Mouse (Mus musculus): ENCODE data around the gene Ikbke. TPM values are rescaled to one million over a fixed set of nuclear protein-coding genes. Genes with fewer than 3 reads are reported as not detected.

Gene Ikbke
- polyA plus RNA-seq, 1 experiment, result 42.8 TPM

- Histone ChIP-seq H3K36me3 (ENCODE audit: control insufficient read depth, insufficient read depth, low read length) (peaks cover 6% of the 10 kb centered on the region; the same call in 1 of the 2 replicates), H3K27ac (ENCODE audit: insufficient read depth, low read length) (no peak overlapping the region), H3K4me1 (ENCODE audit: control insufficient read depth, insufficient read depth, insufficient read length) (no peaks in the 10 kb centered on the region), H3K27me3 (ENCODE audit: control insufficient read depth, insufficient read depth, low read length) (no peaks in the 10 kb centered on the region), H3K4me3 (ENCODE audit: extremely low read depth, insufficient read depth, insufficient read length) (no peak overlapping the region)
- 89% methylated on average over 3 of the region's 3 CpGs for WGBS
- TF ChIP-seq POLR2A (IDR thresholded peaks at IDR 0.05; ENCODE audit: low read depth, low read length), result no peak
- no peak for TF ChIP-seq CTCF (IDR thresholded peaks at IDR 0.05; ENCODE audit: extremely low read depth, insufficient read depth, insufficient read length, insufficient replicate concordance)
- no peak for DNase-seq (ENCODE audit: low read depth in 1 of 2, low spot score in 2 of 2)
These were observed 31.9 kb upstream of the Ikbke start for GRCm38 (mm10) chr1:131311284-131311683.

DNA sequence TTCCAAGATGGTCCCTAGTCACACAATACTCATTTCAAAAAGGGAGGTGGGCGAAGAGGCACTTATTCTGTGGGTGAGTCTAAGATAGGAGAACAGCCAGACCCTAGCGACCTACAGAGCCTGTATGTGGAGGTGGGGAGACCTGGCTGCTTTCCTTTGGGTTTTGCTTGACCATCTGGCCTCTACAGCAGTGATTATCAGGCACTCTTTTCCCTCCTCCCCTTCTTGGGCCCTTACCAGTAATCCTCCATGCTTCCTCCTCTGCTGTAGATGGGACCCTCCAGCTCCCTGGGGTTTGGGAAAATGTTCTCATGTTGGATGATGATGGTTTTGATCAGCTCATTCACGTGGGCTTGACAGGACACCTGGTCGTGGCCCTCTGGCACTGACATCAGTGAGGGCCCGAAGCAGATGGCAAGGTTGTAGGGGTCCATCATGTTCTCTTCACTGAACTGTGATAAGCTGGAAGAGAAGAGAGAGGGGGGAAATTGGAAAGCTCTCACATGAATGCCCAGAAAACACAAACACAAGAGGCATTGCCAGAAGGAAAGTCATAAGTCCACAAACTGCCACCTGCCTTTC lies 30.9 kb upstream of the Ikbke start:
- H3K27ac ChIP-seq (ENCODE audit: insufficient read depth, low read length), result no peak overlapping the region
- H3K27me3 ChIP-seq (ENCODE audit: control insufficient read depth, insufficient read depth, low read length), result no peaks in the 10 kb centered on the region
- H3K36me3 ChIP-seq (ENCODE audit: control insufficient read depth, insufficient read depth, low read length), result 0 out of 2 replicates have a peak, but pooled peaks cover 3% of the 10 kb centered on the region
- TF ChIP-seq CTCF (IDR thresholded peaks at IDR 0.05; ENCODE audit: extremely low read depth, insufficient read depth, insufficient read length, insufficient replicate concordance), result no peak
- no peak for TF ChIP-seq POLR2A (IDR thresholded peaks at IDR 0.05; ENCODE audit: low read depth, low read length)
- no peak overlapping the region for H3K4me3 ChIP-seq (ENCODE audit: extremely low read depth, insufficient read depth, insufficient read length)
- 94% methylated on average over 5 of the region's 5 CpGs for WGBS
- H3K4me1 ChIP-seq (ENCODE audit: control insufficient read depth, insufficient read depth, insufficient read length), result no peaks in the 10 kb centered on the region
- no peak for DNase-seq (ENCODE audit: low read depth in 1 of 2, low spot score in 2 of 2)

DNA sequence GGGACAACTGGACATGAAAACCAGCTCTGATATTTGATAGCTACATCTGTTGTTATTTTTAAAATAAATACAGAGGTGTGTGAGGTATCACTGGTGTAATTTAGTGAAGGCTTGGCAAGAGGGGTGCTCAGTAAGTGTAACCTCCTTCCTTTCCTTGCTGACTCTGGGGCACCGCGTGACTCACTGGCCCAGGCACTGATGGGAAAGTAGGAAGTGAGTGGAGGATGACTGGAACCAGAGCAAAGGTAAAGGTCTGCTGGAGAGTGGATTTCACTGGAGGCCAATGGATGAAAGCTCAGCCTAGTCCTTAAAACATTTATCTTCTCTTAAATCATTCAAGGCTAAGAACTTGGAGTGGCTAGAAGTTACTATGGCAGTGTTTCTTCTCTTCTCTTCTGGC lies 21.3 kb upstream of the Ikbke start:
- Histone ChIP-seq H3K27me3 (ENCODE audit: control insufficient read depth, insufficient read depth, low read length) (no peaks in the 10 kb centered on the region), H3K36me3 (ENCODE audit: control insufficient read depth, insufficient read depth, low read length) (peaks cover 9% of the 10 kb centered on the region), H3K27ac (ENCODE audit: insufficient read depth, low read length) (no peak overlapping the region), H3K4me1 (ENCODE audit: control insufficient read depth, insufficient read depth, insufficient read length) (no peaks in the 10 kb centered on the region), H3K4me3 (ENCODE audit: extremely low read depth, insufficient read depth, insufficient read length) (no peak overlapping the region)
- TF ChIP-seq POLR2A (IDR thresholded peaks at IDR 0.05; ENCODE audit: low read depth, low read length) (no peak), CTCF (IDR thresholded peaks at IDR 0.05; ENCODE audit: extremely low read depth, insufficient read depth, insufficient read length, insufficient replicate concordance) (no peak)
- 96% methylated on average over 2 of the region's 2 CpGs for WGBS
- DNase-seq (ENCODE audit: low read depth in 1 of 2, low spot score in 2 of 2), result no peak

DNA sequence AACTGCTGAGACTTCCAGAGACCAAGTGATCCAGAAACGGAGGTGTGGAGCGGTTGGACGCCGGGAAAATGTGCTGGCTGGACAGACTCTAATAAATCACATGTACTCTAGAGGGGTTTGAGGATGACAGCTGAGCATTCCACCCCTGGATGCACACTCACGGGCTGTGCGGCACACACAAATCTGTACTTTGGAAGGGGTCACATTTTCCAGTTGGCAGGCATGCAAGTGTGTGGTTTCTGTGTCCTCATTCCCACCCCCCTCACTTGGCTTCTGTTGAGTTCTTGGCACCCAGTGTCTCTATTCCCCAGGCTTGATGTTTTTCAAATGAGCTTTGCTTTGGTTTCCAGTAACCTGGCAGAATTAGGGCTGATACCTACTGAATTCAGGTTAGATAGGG lies 20.4 kb upstream of the Ikbke start:
- 94% methylated on average over 6 of the region's 6 CpGs for WGBS
- DNase-seq (ENCODE audit: low read depth in 1 of 2, low spot score in 2 of 2), result no peak
- H3K27ac ChIP-seq (ENCODE audit: insufficient read depth, low read length), result no peak overlapping the region
- H3K27me3 ChIP-seq (ENCODE audit: control insufficient read depth, insufficient read depth, low read length), result no peaks in the 10 kb centered on the region
- no peaks in the 10 kb centered on the region for H3K4me1 ChIP-seq (ENCODE audit: control insufficient read depth, insufficient read depth, insufficient read length)
- no peak overlapping the region for H3K4me3 ChIP-seq (ENCODE audit: extremely low read depth, insufficient read depth, insufficient read length)
- H3K36me3 ChIP-seq (ENCODE audit: control insufficient read depth, insufficient read depth, low read length), result peaks cover 11% of the 10 kb centered on the region
- TF ChIP-seq POLR2A (IDR thresholded peaks at IDR 0.05; ENCODE audit: low read depth, low read length), result no peak
- TF ChIP-seq CTCF (IDR thresholded peaks at IDR 0.05; ENCODE audit: extremely low read depth, insufficient read depth, insufficient read length, insufficient replicate concordance), result no peak

- Histone ChIP-seq H3K27me3 (ENCODE audit: control insufficient read depth, insufficient read depth, low read length) (no peaks in the 10 kb centered on the region), H3K36me3 (ENCODE audit: control insufficient read depth, insufficient read depth, low read length) (peaks cover 11% of the 10 kb centered on the region), H3K4me3 (ENCODE audit: extremely low read depth, insufficient read depth, insufficient read length) (no peak overlapping the region), H3K27ac (ENCODE audit: insufficient read depth, low read length) (no peak overlapping the region), H3K4me1 (ENCODE audit: control insufficient read depth, insufficient read depth, insufficient read length) (no peaks in the 10 kb centered on the region)
- WGBS, result 87% methylated on average over 3 of the region's 3 CpGs
- TF ChIP-seq CTCF (IDR thresholded peaks at IDR 0.05; ENCODE audit: extremely low read depth, insufficient read depth, insufficient read length, insufficient replicate concordance), result no peak
- TF ChIP-seq POLR2A (IDR thresholded peaks at IDR 0.05; ENCODE audit: low read depth, low read length), result no peak
- DNase-seq (ENCODE audit: low read depth in 1 of 2, low spot score in 2 of 2), result no peak
These were observed 19.8 kb upstream of the Ikbke start for GRCm38 (mm10) chr1:131299240-131299639.

- TF ChIP-seq POLR2A (IDR thresholded peaks at IDR 0.05; ENCODE audit: low read depth, low read length) (no peak), CTCF (IDR thresholded peaks at IDR 0.05; ENCODE audit: extremely low read depth, insufficient read depth, insufficient read length, insufficient replicate concordance) (no peak)
- Histone ChIP-seq H3K27me3 (ENCODE audit: control insufficient read depth, insufficient read depth, low read length) (no peaks in the 10 kb centered on the region), H3K36me3 (ENCODE audit: control insufficient read depth, insufficient read depth, low read length) (peaks cover 11% of the 10 kb centered on the region), H3K27ac (ENCODE audit: insufficient read depth, low read length) (no peak overlapping the region), H3K4me1 (ENCODE audit: control insufficient read depth, insufficient read depth, insufficient read length) (no peaks in the 10 kb centered on the region), H3K4me3 (ENCODE audit: extremely low read depth, insufficient read depth, insufficient read length) (no peak overlapping the region)
- no peak for DNase-seq (ENCODE audit: low read depth in 1 of 2, low spot score in 2 of 2)
- WGBS, result 94% methylated on average over 9 of the region's 9 CpGs
These were observed 18.8 kb upstream of the Ikbke start for GRCm38 (mm10) chr1:131298171-131298570.

DNA sequence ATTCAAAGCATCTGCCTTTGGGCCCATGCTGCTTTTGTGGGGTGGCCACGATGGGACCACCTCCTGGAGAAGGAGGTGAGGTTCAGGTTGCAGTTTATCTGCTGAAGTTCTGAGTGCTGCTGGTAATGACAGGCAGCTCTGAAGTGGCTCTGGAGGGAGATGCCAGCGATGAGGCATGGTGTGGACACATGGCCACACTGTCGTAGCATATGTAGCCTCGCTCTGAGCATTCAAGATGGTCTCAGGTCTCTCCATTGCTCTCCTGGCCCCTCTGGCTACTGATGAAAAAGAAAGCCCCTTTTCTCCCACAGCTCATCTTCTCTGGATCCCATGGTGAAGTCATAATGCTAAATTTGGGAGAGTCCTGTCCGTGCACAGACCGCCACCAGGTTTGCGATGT lies 17.3 kb upstream of the Ikbke start:
- no peak overlapping the region for H3K27ac ChIP-seq (ENCODE audit: insufficient read depth, low read length)
- H3K27me3 ChIP-seq (ENCODE audit: control insufficient read depth, insufficient read depth, low read length), result no peaks in the 10 kb centered on the region
- H3K36me3 ChIP-seq (ENCODE audit: control insufficient read depth, insufficient read depth, low read length), result peaks cover 13% of the 10 kb centered on the region
- WGBS, result 95% methylated on average over 7 of the region's 7 CpGs
- H3K4me3 ChIP-seq (ENCODE audit: extremely low read depth, insufficient read depth, insufficient read length), result no peak overlapping the region
- no peak for DNase-seq (ENCODE audit: low read depth in 1 of 2, low spot score in 2 of 2)
- no peaks in the 10 kb centered on the region for H3K4me1 ChIP-seq (ENCODE audit: control insufficient read depth, insufficient read depth, insufficient read length)
- TF ChIP-seq POLR2A (IDR thresholded peaks at IDR 0.05; ENCODE audit: low read depth, low read length) (no peak), CTCF (IDR thresholded peaks at IDR 0.05; ENCODE audit: extremely low read depth, insufficient read depth, insufficient read length, insufficient replicate concordance) (no peak)
